Mouse (Mus musculus) limb, embryonic 13.5 days (tissue): ENCODE measurements around the gene Chrna9. TPM values are rescaled to one million over a fixed set of nuclear protein-coding genes. Genes with fewer than 3 reads are reported as not detected.

Experiments
- ATAC-seq: fragments of 200-750 bp; cut with Nextera tagmentation; 2 replicates; pipeline ENCODE4 v1.8.0; 2017; ENCODE audit warnings: low read depth, moderate number of reproducible peaks, moderate TSS enrichment; ENCODE audit not compliant: low FRiP score
- H3K27ac ChIP-seq: fragments of 300-500 bp; sonication (generic); 2 replicates; pipeline ENCODE4 v1.5.1; 2015; ENCODE audit warnings: inconsistent platforms, mild to moderate bottlenecking, moderate library complexity
- H3K27me3 ChIP-seq: fragments of 300-500 bp; sonication (generic); 2 replicates; pipeline ENCODE4 v1.6.1; 2015; ENCODE audit warnings: mild to moderate bottlenecking, inconsistent platforms
- H3K36me3 ChIP-seq: fragments of 300-500 bp; sonication (generic); 2 replicates; pipeline ENCODE4 v1.6.1; 2015; ENCODE audit warnings: inconsistent platforms, mild to moderate bottlenecking, moderate library complexity
- H3K4me1 ChIP-seq: fragments of 300-500 bp; sonication (generic); 2 replicates; pipeline ENCODE4 v1.6.1; 2015; ENCODE audit warnings: inconsistent platforms
- H3K4me2 ChIP-seq: fragments of 300-500 bp; sonication (generic); replicated peaks from 2 replicates; pipeline ENCODE4 v1.6.1; 2015; ENCODE audit warnings: inconsistent platforms, mild to moderate bottlenecking, moderate library complexity
- H3K4me3 ChIP-seq: fragments of 300-500 bp; sonication (generic); 2 replicates; pipeline ENCODE4 v1.5.1; 2015; ENCODE audit warnings: moderate library complexity, mild to moderate bottlenecking, inconsistent platforms
- H3K9ac ChIP-seq: fragments of 300-500 bp; sonication (generic); 2 replicates; pipeline ENCODE4 v1.6.1; 2015; ENCODE audit warnings: mild to moderate bottlenecking, inconsistent platforms
- H3K9me3 ChIP-seq: fragments of 300-500 bp; sonication (generic); 2 replicates; pipeline ENCODE4 v1.6.1; 2016; ENCODE audit warnings: inconsistent platforms
- whole genome bisulfite sequencing: fragments of 180-500 bp; shearing (Covaris S2); methylation state at CpG from one replicate; pipeline ENCODE4 v1.1.7; 2015; 5-methylcytosine and 5-hydroxymethylcytosine counted together
- polyA plus RNA-seq: library from polyadenylated mRNA; unstranded; fragments of >200 nt; fragmentation: Nextera tagmentation; extraction: Ambion mirVana; gene quantifications from 2 replicates; pipeline ENCODE4 v1.2.1, GENCODE M21; 2015

Gene Chrna9
- polyA plus RNA-seq, 1 experiment from 2014 or later = 0.70 TPM

- H3K36me3 ChIP-seq = no peaks in the 10 kb centered on the region
- H3K27me3 ChIP-seq = no peaks in the 10 kb centered on the region
- peaks cover 13% of the 10 kb centered on the region for H3K4me1 ChIP-seq
- WGBS = 84% methylated on average over 12 of the region's 12 CpGs
- no peaks in the 10 kb centered on the region for H3K9me3 ChIP-seq
- ATAC-seq = no peak
- no peak overlapping the region for H3K4me2 ChIP-seq
- H3K27ac ChIP-seq = no peak overlapping the region
- no peak overlapping the region for H3K4me3 ChIP-seq
- no peak overlapping the region for H3K9ac ChIP-seq
Measured at GRCm38 (mm10) chr5:65920701-65921426, 13.9 kb upstream of the Chrna9 start.

DNA sequence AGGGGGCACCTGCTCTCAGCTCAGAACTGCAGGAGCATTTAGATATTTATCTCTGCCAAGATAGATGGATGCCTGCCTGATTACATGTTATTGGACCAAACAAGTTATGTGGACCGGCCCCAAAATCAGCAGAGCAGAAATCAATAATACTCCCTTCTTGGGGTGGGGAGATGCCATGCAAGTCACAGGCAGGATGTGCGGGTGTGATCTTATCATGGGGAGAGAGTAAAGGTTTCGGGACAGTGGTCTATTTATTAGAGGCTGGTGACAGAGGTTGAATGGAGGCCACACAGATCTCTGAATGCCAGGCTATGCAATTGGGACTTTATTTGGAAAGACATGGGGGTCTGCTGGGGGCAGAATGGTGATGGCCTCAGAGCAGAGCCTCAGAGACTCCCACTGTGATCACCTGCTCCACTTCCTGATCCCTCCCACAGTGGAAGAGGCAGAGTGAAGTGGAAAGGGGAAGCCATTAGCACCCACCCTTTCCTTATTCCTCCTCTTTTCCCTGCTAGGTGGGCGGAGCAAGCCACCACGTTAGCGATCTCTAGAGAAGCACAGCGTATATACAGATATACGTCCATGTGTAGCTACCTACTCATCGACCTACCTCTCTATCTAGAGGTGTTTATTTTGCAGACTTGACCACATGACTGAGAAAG, 13.1 kb upstream of the Chrna9 start:
- no peak for ATAC-seq
- 86% methylated on average over 9 of the region's 9 CpGs for WGBS
- no peak overlapping the region for H3K9ac ChIP-seq
- no peaks in the 10 kb centered on the region for H3K36me3 ChIP-seq
- H3K4me1 ChIP-seq = peaks cover 13% of the 10 kb centered on the region
- H3K4me3 ChIP-seq = no peak overlapping the region
- no peaks in the 10 kb centered on the region for H3K27me3 ChIP-seq
- no peaks in the 10 kb centered on the region for H3K9me3 ChIP-seq
- no peak overlapping the region for H3K27ac ChIP-seq
- no peak overlapping the region for H3K4me2 ChIP-seq

DNA sequence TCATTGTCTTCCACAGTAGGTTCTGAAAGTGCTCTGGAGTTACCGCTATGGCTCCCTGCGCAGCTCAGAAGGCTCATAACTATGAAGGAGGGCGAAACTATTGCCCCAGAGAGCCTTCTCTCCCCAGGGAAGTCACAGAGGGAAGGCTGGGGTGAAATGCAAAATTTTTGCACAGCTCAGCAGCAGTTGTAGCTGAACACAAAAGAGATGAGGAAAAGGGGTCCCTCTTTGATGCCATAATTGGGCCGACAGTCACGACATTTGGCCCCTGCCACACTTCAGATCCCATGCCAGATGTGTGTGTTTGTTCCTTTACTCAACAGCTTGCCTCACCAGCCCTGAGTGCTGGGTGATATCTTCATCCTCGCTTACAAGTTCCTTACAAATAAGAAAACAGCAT, 8.1 kb upstream of the Chrna9 start:
- no peaks in the 10 kb centered on the region for H3K27me3 ChIP-seq
- no peaks in the 10 kb centered on the region for H3K36me3 ChIP-seq
- no peak overlapping the region for H3K9ac ChIP-seq
- H3K9me3 ChIP-seq = no peaks in the 10 kb centered on the region
- no peaks in the 10 kb centered on the region for H3K4me1 ChIP-seq
- H3K4me3 ChIP-seq = no peak overlapping the region
- H3K4me2 ChIP-seq = no peak overlapping the region
- H3K27ac ChIP-seq = no peak overlapping the region
- WGBS = 75% methylated on average over 6 of the region's 6 CpGs
- ATAC-seq = no peak

DNA sequence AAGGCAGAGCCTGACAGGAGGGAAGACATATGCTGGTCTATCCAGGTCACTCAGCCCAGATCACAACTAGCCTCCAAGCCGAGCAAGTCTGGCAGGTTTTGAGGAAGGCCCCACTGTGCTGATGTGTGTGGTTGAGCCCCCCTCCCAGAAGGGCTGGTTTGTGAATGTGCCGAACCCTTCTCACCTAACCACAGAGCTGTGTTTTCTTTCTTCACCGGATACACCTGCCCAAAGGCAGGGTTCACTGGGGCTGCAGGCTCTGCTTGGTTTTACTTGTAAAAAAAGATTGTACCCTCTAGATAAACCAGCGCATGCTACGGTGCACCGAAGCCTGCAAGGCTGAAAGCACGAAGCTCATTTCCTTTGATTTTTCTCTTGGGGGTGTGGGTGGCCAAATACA, 5.6 kb upstream of the Chrna9 start:
- no peaks in the 10 kb centered on the region for H3K4me1 ChIP-seq
- H3K27ac ChIP-seq = no peak overlapping the region
- 61% methylated on average over 7 of the region's 7 CpGs for WGBS
- no peaks in the 10 kb centered on the region for H3K36me3 ChIP-seq
- H3K4me2 ChIP-seq = no peak overlapping the region
- ATAC-seq = no peak
- no peak overlapping the region for H3K4me3 ChIP-seq
- H3K27me3 ChIP-seq = no peaks in the 10 kb centered on the region
- H3K9me3 ChIP-seq = no peaks in the 10 kb centered on the region
- H3K9ac ChIP-seq = no peak overlapping the region

DNA sequence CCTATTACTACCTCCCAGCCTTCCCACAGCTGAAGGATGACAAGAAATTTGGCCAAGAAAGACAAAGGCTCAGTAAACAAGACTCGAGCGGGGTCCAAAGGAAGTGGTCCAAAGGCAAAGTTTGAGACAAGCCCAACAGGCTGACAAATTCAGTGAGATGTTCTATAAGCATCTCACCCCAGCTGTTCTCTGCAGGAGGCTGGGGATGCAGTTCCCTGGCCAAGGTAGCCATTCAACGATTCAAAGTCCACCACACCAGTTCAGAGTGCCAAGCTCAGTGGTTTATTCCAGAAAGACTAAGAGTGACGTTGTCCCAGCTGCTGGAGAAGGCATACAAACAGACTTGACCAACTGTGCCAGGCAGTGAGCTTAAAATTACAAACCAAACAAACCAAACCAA, 4.5 kb upstream of the Chrna9 start:
- Histone ChIP-seq H3K36me3 (no peaks in the 10 kb centered on the region), H3K9me3 (no peaks in the 10 kb centered on the region), H3K27ac (no peak overlapping the region), H3K4me3 (no peak overlapping the region), H3K4me2 (no peak overlapping the region), H3K4me1 (no peaks in the 10 kb centered on the region), H3K9ac (no peak overlapping the region), H3K27me3 (no peaks in the 10 kb centered on the region)
- 80% methylated on average over 4 of the region's 4 CpGs for WGBS
- no peak for ATAC-seq

DNA sequence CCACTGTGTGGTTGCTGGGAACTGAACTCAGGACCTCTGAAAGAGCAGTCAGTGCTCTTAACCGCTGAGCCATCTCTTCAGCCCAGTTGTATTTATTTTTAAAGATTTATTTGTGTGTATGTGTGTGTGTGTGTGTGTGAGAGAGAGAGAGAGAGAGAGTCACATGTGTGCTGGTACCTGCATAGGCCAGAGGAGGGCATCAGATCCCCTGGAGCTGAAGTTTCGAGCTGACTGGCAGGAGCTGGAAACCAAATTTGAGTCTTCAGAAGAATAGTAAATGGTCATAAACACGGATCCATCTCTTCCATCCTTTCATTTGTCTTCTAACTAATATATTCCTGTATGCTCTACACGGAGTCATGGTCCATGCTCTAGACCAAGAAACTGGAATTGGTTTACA, 1.5 kb upstream of the Chrna9 start:
- Histone ChIP-seq H3K36me3 (no peaks in the 10 kb centered on the region), H3K9ac (no peak overlapping the region), H3K4me1 (no peaks in the 10 kb centered on the region), H3K27me3 (no peaks in the 10 kb centered on the region), H3K9me3 (no peaks in the 10 kb centered on the region), H3K4me2 (no peak overlapping the region), H3K27ac (no peak overlapping the region), H3K4me3 (no peak overlapping the region)
- no peak for ATAC-seq
- WGBS = 79% methylated on average over 4 of the region's 4 CpGs

GRCm38 (mm10) chr5:65933764-65934163, 957 bp upstream of the Chrna9 start:
- H3K4me3 ChIP-seq = no peak overlapping the region
- H3K9ac ChIP-seq = no peak overlapping the region
- H3K27me3 ChIP-seq = no peaks in the 10 kb centered on the region
- no peaks in the 10 kb centered on the region for H3K4me1 ChIP-seq
- WGBS = 84% methylated on average over 2 of the region's 2 CpGs
- ATAC-seq = no peak
- H3K36me3 ChIP-seq = no peaks in the 10 kb centered on the region
- no peaks in the 10 kb centered on the region for H3K9me3 ChIP-seq
- no peak overlapping the region for H3K4me2 ChIP-seq
- H3K27ac ChIP-seq = no peak overlapping the region

DNA sequence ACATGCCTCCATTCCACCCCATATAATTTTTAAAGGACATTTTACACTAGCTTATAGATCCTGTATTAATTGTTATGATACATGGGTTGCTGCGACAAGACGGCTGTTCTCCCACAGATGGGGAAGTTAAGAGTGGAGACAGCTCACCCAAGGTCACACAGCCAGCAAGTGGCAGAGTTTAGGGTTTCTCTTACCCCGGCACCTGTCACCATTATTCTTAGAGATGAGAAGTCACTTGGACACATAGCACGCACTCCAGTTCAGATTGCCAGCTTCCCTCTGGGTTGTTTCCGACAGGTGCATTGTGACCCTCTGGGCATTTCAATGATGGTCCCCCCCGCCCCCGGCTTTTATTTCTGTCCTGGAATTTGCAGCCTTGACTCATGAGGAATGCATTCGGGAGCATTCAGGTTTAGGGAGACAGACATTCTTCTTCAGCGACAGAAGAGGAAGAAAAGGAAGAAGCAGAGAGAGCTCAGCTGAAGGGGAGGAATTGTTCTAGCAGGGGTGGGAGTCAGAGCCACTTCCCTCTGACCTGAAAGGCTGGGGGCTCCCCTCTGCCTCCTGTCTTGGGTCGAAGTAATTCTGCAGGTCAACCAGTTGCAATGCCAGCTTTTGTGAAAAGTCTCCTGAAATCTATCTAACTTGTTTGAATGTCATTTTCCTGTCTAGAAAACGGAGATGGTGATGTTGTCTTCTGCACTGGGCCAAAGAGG, 2.4 kb downstream of the Chrna9 start:
- Histone ChIP-seq H3K9me3 (no peaks in the 10 kb centered on the region), H3K4me3 (no peak overlapping the region), H3K4me1 (no peaks in the 10 kb centered on the region), H3K9ac (no peak overlapping the region), H3K4me2 (no peak overlapping the region), H3K27ac (no peak overlapping the region), H3K36me3 (no peaks in the 10 kb centered on the region), H3K27me3 (no peaks in the 10 kb centered on the region)
- WGBS = 67% methylated on average over 11 of the region's 11 CpGs
- ATAC-seq = peak; percentile 82

- H3K4me1 ChIP-seq = no peaks in the 10 kb centered on the region
- H3K36me3 ChIP-seq = no peaks in the 10 kb centered on the region
- no peak overlapping the region for H3K4me2 ChIP-seq
- H3K4me3 ChIP-seq = no peak overlapping the region
- ATAC-seq = peak; percentile 80
- no peaks in the 10 kb centered on the region for H3K9me3 ChIP-seq
- no peaks in the 10 kb centered on the region for H3K27me3 ChIP-seq
- H3K9ac ChIP-seq = no peak overlapping the region
- no peak overlapping the region for H3K27ac ChIP-seq
- 60% methylated on average over 9 of the region's 9 CpGs for WGBS
Measured at GRCm38 (mm10) chr5:65937998-65938715, 3.4 kb downstream of the Chrna9 start.

- H3K4me2 ChIP-seq = no peak overlapping the region
- H3K27ac ChIP-seq = no peak overlapping the region
- WGBS = 54% methylated on average over 4 of the region's 4 CpGs
- no peak for ATAC-seq
- no peaks in the 10 kb centered on the region for H3K4me1 ChIP-seq
- H3K27me3 ChIP-seq = no peaks in the 10 kb centered on the region
- no peaks in the 10 kb centered on the region for H3K9me3 ChIP-seq
- no peaks in the 10 kb centered on the region for H3K36me3 ChIP-seq
- H3K9ac ChIP-seq = no peak overlapping the region
- H3K4me3 ChIP-seq = no peak overlapping the region
Measured at GRCm38 (mm10) chr5:65941145-65941544, 6.4 kb downstream of the Chrna9 start.

DNA sequence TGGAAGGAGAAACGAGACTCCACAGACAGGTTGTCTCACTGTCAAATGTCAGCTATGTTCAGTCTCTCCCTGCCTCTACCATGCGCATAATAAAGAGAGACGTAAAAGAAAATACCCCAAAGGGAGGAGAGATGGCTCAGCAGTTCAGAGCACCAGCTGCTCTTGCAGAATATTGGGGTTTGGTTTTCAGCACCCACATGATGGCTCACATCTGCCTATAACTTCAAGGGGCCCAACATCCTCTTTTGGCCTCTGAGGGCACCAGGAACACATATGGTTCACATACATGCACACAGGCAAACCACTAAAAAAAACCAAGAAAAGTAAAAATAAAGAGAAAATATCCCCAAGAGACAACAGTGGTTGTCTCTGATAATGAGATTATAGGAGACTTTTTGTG, 15.1 kb downstream of the Chrna9 start:
- Histone ChIP-seq H3K27ac (0 out of 2 replicates have a peak overlapping the region, but pooled peaks have one; percentile 10), H3K9me3 (no peaks in the 10 kb centered on the region), H3K4me2 (no peak overlapping the region), H3K4me3 (no peak overlapping the region), H3K9ac (no peak overlapping the region), H3K36me3 (no peaks in the 10 kb centered on the region), H3K4me1 (peaks cover 10% of the 10 kb centered on the region), H3K27me3 (no peaks in the 10 kb centered on the region)
- WGBS = 53% methylated on average over 3 of the region's 3 CpGs
- ATAC-seq = no peak

GRCm38 (mm10) chr5:65950236-65950635, 15.5 kb downstream of the Chrna9 start:
- Histone ChIP-seq H3K4me1 (peaks cover 11% of the 10 kb centered on the region), H3K27ac (peak overlapping the region; percentile 52; the same call in 1 of the 2 replicates), H3K9ac (no peak overlapping the region), H3K4me3 (no peak overlapping the region), H3K27me3 (no peaks in the 10 kb centered on the region), H3K36me3 (no peaks in the 10 kb centered on the region), H3K9me3 (no peaks in the 10 kb centered on the region), H3K4me2 (0 out of 2 replicates have a peak overlapping the region, but pooled peaks have one; percentile 5)
- 0 out of 2 replicates have a peak, but pooled peaks have one; percentile 24 for ATAC-seq
- 37% methylated on average over 6 of the region's 6 CpGs for WGBS
